Mouse (Mus musculus): ENCODE measurements around the gene B9d2.

Gene B9d2

DNA sequence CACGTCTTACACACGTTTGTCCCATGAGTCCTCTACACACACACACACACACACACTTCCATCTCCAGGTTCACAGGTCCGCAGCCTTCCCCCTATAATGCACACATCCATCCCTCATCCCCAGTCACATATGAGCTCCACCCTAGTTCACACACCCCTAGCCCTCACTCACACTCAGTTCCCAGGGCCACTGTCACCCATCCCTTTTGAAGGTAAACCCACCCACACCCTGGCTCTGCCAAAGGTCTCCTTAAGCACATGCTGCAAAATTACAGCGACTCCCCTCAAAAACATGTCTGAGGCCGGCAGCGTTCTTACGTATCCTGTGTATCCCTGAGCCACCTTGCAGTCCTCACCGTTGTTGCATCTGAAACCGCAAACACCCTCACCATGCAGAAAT is 6.3 kb upstream of the B9d2 start:
- no peak for DNase-seq (ENCODE audit: extremely low read depth, low read depth)

- DNase-seq (ENCODE audit: extremely low read depth, low read depth), result no peak
These were observed 5.8 kb upstream of the B9d2 start, which contains the start of gene Tmem91 for GRCm38 (mm10) chr7:25674719-25675300. Gene Tmem91, minus strand, starts transcription at chr7:25675166.

GRCm38 (mm10) chr7:25675405-25675804 is 5.2 kb upstream of the B9d2 start:
- no peak for DNase-seq (ENCODE audit: extremely low read depth, low read depth)

DNA sequence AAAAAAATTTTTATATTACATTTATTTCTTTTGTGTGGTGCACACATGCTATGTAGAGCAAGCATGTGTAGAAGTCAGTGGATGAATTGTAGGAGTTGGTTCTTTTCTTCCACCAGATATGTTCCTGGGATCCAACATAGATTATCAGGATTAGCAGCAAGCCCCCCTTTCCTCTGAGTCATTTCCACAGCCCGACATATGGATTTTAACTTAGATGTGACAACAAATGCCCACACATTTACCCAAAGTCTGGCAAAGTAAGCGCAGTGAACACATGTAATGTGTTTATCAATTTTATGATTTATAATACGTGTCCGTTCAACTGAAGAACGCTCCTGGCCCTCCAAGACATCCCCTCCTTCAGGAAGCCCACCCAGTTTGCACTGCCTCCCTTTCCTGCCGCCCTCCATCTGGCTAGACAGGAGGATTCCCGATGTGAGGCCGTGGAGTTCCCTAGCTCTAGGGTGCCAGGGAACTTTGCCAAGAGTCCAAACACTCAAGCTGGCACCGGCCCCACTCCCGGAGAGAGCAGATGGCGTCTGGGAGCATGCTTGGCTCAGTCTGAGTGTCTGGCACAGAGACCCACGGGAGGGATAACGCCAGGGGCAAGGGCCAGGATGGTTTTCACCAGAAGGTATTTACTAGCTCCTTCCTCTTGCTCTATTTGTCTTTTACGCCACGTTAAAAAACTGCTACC is 4.3 kb upstream of the B9d2 start:
- DNase-seq (ENCODE audit: extremely low read depth, low read depth), result no peak

DNA sequence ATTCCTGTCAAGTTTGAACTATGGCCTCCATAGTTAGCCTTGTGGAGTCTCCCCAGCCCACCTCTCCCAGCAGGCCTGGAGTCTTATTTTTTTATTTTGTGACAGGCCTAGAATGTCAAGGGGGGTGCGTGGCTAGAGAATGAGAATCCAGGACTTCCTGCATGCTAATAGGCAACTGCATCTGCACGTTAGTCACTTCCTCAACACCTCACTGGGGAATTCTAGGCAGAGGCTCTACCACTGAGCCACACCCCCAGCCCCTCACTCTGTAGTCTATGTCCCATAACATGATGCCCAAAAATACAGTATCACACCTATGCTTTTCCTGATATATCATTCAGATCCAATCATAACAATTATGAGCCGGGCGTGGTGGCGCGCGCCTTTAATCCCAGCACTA is 3.6 kb upstream of the B9d2 start:
- DNase-seq (ENCODE audit: extremely low read depth, low read depth), result no peak

GRCm38 (mm10) chr7:25679971-25680370 is 609 bp upstream of the B9d2 start:
- no peak for DNase-seq (ENCODE audit: extremely low read depth, low read depth)

- DNase-seq (ENCODE audit: extremely low read depth, low read depth), result no peak
These were observed 1.0 kb downstream of the B9d2 start for GRCm38 (mm10) chr7:25681341-25682231.

DNA sequence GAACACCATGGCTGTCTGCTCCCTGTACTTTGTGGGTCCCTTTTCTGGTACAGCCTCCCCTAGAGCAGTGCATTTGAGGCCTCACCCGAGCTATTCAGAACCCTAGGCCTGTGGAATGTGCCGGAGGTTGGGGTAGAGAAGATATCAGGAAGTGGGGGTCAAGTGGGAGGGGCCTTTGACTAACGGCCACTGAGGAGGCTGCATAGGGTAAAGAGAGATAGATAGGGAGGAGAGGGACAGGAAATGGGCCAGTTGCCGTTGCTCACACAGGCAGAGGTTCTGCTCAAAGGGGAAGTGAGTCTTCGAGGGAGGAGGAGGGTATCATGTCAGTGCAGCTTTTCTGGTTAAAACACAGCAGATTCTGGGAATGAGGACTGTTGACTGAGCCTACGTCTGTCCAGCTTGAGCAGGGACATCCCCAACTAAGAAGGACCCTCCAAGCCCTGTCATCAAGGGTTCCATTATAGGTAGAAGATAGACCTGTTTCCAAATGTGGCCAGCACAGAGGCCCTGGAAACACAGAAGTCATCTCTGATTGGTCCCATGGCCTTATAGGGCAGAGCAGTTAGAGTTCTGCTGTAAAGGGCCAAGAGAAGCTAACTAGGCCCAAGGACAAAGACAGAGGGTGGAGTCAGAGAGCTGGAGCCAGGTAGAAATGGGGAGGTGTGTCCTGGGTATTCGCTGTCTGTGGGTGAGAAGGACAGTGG is 3.0 kb downstream of the B9d2 start:
- peak; percentile 99 for DNase-seq (ENCODE audit: extremely low read depth, low read depth)

GRCm38 (mm10) chr7:25684659-25685058 is 4.1 kb downstream of the B9d2 start:
- DNase-seq (ENCODE audit: extremely low read depth, low read depth), result no peak

GRCm38 (mm10) chr7:25685926-25686470 is 5.4 kb downstream of the B9d2 start:
- no peak for DNase-seq (ENCODE audit: extremely low read depth, low read depth)

- DNase-seq (ENCODE audit: extremely low read depth, low read depth), result peak; percentile 56
These were observed 6.3 kb downstream of the B9d2 start, which contains the start of gene Tgfb1 for GRCm38 (mm10) chr7:25686680-25687531. Gene Tgfb1, plus strand, starts transcription at chr7:25687002.

DNA sequence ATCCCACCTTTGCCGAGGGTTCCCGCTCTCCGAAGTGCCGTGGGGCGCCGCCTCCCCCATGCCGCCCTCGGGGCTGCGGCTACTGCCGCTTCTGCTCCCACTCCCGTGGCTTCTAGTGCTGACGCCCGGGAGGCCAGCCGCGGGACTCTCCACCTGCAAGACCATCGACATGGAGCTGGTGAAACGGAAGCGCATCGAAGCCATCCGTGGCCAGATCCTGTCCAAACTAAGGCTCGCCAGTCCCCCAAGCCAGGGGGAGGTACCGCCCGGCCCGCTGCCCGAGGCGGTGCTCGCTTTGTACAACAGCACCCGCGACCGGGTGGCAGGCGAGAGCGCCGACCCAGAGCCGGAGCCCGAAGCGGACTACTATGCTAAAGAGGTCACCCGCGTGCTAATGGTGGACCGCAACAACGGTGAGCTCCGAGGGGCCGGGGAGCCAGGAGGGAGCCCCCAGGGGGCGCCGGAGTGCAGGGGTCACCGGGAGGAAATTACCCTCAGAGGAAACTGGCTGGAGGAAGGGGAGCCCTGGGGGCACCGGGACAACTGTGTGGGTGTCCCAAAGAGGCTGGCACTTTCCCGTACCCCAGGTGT is 7.3 kb downstream of the B9d2 start:
- no peak for DNase-seq (ENCODE audit: extremely low read depth, low read depth)

GRCm38 (mm10) chr7:25688810-25689586 is 8.4 kb downstream of the B9d2 start:
- peak; percentile 81 for DNase-seq (ENCODE audit: extremely low read depth, low read depth)

DNA sequence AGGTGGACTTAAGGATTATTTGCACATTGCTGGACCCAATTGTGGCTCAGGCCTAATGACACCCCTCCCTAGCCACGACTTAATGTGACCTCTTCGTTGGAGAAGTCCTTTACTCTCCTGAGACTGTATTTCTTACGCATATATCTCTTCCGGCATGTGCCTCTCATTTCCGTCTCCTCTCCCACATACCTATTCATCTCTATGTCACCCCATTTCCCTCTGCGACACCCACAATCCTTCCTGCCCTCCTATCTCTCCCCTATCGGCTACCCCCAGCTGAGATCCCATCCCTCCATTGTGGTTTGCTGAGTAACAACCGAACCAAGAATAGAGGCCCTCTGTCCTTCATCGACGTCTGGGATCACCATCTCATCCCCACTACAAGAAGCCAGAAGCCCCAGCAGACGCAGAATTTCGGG is 9.0 kb downstream of the B9d2 start:
- DNase-seq (ENCODE audit: extremely low read depth, low read depth), result peak; percentile 94

DNA sequence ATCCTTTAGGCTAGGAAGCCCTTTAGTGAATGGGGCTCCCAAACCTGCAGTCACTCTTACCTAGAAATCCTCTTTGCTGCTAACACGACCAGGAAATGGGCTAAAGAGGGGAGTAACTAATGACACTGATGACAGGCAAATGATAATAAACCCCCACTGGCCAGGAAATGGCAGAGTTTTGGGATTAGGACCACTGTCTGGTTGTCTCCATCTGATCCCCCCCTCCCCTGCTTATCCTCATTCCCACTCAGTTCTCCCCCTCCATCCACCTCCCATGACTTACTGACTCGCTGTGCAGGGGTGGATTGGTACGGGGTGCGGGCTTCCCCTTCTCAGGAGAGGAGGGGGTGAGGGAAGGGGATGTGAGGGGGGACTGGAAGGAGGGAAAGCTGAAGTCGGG is 9.5 kb downstream of the B9d2 start:
- DNase-seq (ENCODE audit: extremely low read depth, low read depth), result no peak

DNA sequence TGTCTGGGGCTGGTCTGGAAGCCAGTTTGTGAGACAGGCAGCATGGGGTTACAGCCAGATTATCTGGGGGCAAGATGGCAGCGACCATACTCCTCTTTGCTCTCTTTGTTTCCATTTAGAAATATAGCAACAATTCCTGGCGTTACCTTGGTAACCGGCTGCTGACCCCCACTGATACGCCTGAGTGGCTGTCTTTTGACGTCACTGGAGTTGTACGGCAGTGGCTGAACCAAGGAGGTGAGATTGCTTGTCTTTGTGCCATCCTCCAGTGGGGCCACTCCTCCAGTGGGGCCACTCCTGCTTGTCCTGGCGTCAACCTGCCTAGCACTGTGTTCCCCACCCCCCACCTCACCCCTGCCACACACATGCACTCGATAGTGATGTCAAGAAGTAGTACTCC is 13.5 kb downstream of the B9d2 start:
- no peak for DNase-seq (ENCODE audit: extremely low read depth, low read depth)

DNA sequence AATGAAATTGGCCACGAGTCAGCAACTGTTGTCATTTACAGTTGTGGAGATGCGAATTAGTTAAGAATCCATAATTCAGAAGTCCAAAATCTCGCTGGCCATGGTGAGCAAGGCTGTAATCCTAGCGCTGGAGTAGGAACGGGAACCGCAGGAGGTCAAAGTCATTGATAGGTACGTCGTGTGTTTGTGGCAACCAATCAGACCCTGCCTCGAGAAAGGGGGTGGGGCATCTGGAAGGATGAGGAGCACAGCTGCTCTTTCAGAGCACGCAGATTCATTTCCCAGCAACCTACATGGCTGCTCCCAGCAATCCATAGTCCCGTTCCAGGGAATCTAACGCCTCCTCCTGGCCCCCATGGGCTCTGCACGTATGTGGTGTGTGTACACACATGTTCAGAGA is 19.3 kb downstream of the B9d2 start:
- DNase-seq (ENCODE audit: extremely low read depth, low read depth), result no peak

DNA sequence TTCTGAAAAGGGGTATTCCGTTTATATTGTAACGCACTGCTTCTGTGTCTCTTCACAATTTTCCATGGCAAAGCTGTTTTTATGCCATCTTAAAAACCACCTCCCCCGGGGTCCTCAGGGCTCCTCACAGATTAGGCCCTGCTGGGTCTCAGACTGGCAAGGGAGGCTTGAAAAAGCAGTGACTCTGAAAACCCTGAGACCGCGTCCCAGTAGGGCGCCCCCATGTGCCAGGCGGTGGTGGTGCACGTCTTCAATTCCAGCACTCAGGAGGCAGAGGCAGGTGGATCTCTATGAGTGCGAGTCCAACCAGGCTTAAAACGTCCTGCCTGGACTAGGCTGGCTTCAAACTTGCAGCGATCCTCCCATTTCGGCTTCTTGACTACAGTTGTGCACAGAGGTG is 20.2 kb downstream of the B9d2 start:
- no peak for DNase-seq (ENCODE audit: extremely low read depth, low read depth)

DNA sequence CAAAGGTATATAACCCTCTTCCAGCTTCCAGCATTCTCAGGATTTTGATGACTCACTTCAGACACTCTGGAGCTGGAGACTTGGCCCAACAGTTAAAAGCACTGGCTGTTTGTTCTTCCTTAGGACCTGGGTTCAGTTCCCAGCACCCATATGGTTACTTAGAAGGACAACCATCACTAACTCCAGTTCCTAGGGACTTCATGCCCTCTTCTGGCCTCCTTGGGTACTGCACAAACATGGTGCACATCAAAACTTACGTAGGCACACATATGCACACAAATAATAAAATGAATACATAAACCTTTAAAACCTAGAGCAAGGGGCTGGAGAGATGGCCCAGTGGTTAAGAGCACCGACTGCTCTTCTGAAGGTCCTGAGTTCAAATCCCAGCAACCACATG is 21.8 kb downstream of the B9d2 start:
- DNase-seq (ENCODE audit: extremely low read depth, low read depth), result no peak

Measured in MEL-GATA-1-ER (cell line).